Mouse (Mus musculus): Measurements from ENCODE around the gene Prss36. TPM values are rescaled to one million over a fixed set of nuclear protein-coding genes. Genes with fewer than 3 reads are reported as not detected.
A peak's percentile ranks its signal among the peaks of the same experiment; 100 is the strongest.

The Prss36 gene
- polyA plus RNA-seq, 1 experiment = 0.21 TPM

- H3K9me3 ChIP-seq (ENCODE audit: control insufficient read depth, low read length) = no peaks in the 10 kb centered on the region
- TF ChIP-seq GATA1 (IDR thresholded peaks at IDR 0.05; ENCODE audit: low read length) (peak; percentile 22; the same call in 1 of the 2 replicates), TAL1 (IDR thresholded peaks at IDR 0.05; ENCODE audit: low read length) (no peak)
- H3K36me3 ChIP-seq (ENCODE audit: control insufficient read depth) = peaks cover 52% of the 10 kb centered on the region
- peaks cover 28% of the 10 kb centered on the region for H3K4me1 ChIP-seq (ENCODE audit: control insufficient read depth)
- no peaks in the 10 kb centered on the region for H3K27me3 ChIP-seq (ENCODE audit: control insufficient read depth)
- peak overlapping the region; percentile 91 for H3K4me3 ChIP-seq (replicated peaks)
These were observed 33.6 kb downstream of the Prss36 start for GRCm38 (mm10) chr7:127912938-127913337.

GRCm38 (mm10) chr7:127912190-127912871 is 34.2 kb downstream of the Prss36 start, which contains the start of gene Kat8:
Gene Kat8 (plus strand): TSS chr7:127912516.
- no peaks in the 10 kb centered on the region for H3K9me3 ChIP-seq (ENCODE audit: control insufficient read depth, low read length)
- no peaks in the 10 kb centered on the region for H3K27me3 ChIP-seq (ENCODE audit: control insufficient read depth)
- peak within 1 kb of the TSS; percentile 91 for H3K4me3 ChIP-seq (replicated peaks)
- H3K4me1 ChIP-seq (ENCODE audit: control insufficient read depth) = peaks cover 28% of the 10 kb centered on the region
- no peak for TF ChIP-seq GATA1 (IDR thresholded peaks at IDR 0.05; ENCODE audit: low read length)
- TF ChIP-seq TAL1 (IDR thresholded peaks at IDR 0.05; ENCODE audit: low read length) = no peak
- peaks cover 53% of the 10 kb centered on the region for H3K36me3 ChIP-seq (ENCODE audit: control insufficient read depth)

- TF ChIP-seq TAL1 (IDR thresholded peaks at IDR 0.05; ENCODE audit: low read length) (no peak), GATA1 (IDR thresholded peaks at IDR 0.05; ENCODE audit: low read length) (no peak)
These were observed 37.9 kb downstream of the Prss36 start for GRCm38 (mm10) chr7:127908656-127909055.

GRCm38 (mm10) chr7:127907939-127908338 is 38.6 kb downstream of the Prss36 start:
- peaks cover 40% of the 10 kb centered on the region for H3K4me1 ChIP-seq (ENCODE audit: control insufficient read depth)
- peaks cover 56% of the 10 kb centered on the region for H3K36me3 ChIP-seq (ENCODE audit: control insufficient read depth)
- H3K4me3 ChIP-seq (replicated peaks) = no peak overlapping the region
- no peaks in the 10 kb centered on the region for H3K27me3 ChIP-seq (ENCODE audit: control insufficient read depth)
- TF ChIP-seq TAL1 (IDR thresholded peaks at IDR 0.05; ENCODE audit: low read length) (no peak), GATA1 (IDR thresholded peaks at IDR 0.05; ENCODE audit: low read length) (no peak)
- H3K9me3 ChIP-seq (ENCODE audit: control insufficient read depth, low read length) = no peaks in the 10 kb centered on the region

More at GRCm38 (mm10) chr7:127908656-127909055, 37.9 kb downstream of the Prss36 start:
- H3K4me3 ChIP-seq (replicated peaks) = no peak overlapping the region
- H3K27me3 ChIP-seq (ENCODE audit: control insufficient read depth) = no peaks in the 10 kb centered on the region
- H3K36me3 ChIP-seq (ENCODE audit: control insufficient read depth) = peaks cover 56% of the 10 kb centered on the region
- H3K9me3 ChIP-seq (ENCODE audit: control insufficient read depth, low read length) = no peaks in the 10 kb centered on the region
- peaks cover 44% of the 10 kb centered on the region for H3K4me1 ChIP-seq (ENCODE audit: control insufficient read depth)

- TF ChIP-seq GATA1 (IDR thresholded peaks at IDR 0.05; ENCODE audit: low read length) = no peak
- no peak for TF ChIP-seq TAL1 (IDR thresholded peaks at IDR 0.05; ENCODE audit: low read length)
- no peaks in the 10 kb centered on the region for H3K9me3 ChIP-seq (ENCODE audit: control insufficient read depth, low read length)
- peak within 1 kb of the TSS; percentile 77 for H3K4me3 ChIP-seq (replicated peaks)
- H3K27me3 ChIP-seq (ENCODE audit: control insufficient read depth) = no peaks in the 10 kb centered on the region
- H3K36me3 ChIP-seq (ENCODE audit: control insufficient read depth) = peaks cover 46% of the 10 kb centered on the region
- peaks cover 56% of the 10 kb centered on the region for H3K4me1 ChIP-seq (ENCODE audit: control insufficient read depth)
These were observed 42.3 kb downstream of the Prss36 start, which contains the start of gene Bckdk for GRCm38 (mm10) chr7:127903971-127904796. Gene Bckdk (plus strand): TSS chr7:127904082.

GRCm38 (mm10) chr7:127901772-127902171 is 44.8 kb downstream of the Prss36 start:
- Histone ChIP-seq H3K4me1 (ENCODE audit: control insufficient read depth) (peaks cover 76% of the 10 kb centered on the region), H3K4me3 (replicated peaks) (no peak overlapping the region), H3K9me3 (ENCODE audit: control insufficient read depth, low read length) (no peaks in the 10 kb centered on the region), H3K36me3 (ENCODE audit: control insufficient read depth) (peaks cover 22% of the 10 kb centered on the region), H3K27me3 (ENCODE audit: control insufficient read depth) (no peaks in the 10 kb centered on the region)
- TF ChIP-seq GATA1 (IDR thresholded peaks at IDR 0.05; ENCODE audit: low read length) (no peak), TAL1 (IDR thresholded peaks at IDR 0.05; ENCODE audit: low read length) (no peak)

GRCm38 (mm10) chr7:127899997-127900396 is 46.5 kb downstream of the Prss36 start:
- Histone ChIP-seq H3K27me3 (ENCODE audit: control insufficient read depth) (no peaks in the 10 kb centered on the region), H3K36me3 (ENCODE audit: control insufficient read depth) (peaks cover 4% of the 10 kb centered on the region), H3K4me1 (ENCODE audit: control insufficient read depth) (peaks cover 86% of the 10 kb centered on the region), H3K9me3 (ENCODE audit: control insufficient read depth, low read length) (no peaks in the 10 kb centered on the region), H3K4me3 (replicated peaks) (no peak overlapping the region)
- no peak for TF ChIP-seq GATA1 (IDR thresholded peaks at IDR 0.05; ENCODE audit: low read length)
- TF ChIP-seq TAL1 (IDR thresholded peaks at IDR 0.05; ENCODE audit: low read length) = no peak

GRCm38 (mm10) chr7:127898179-127898956 is 48.2 kb downstream of the Prss36 start:
- Histone ChIP-seq H3K27me3 (ENCODE audit: control insufficient read depth) (no peaks in the 10 kb centered on the region), H3K4me3 (replicated peaks) (no peak overlapping the region), H3K9me3 (ENCODE audit: control insufficient read depth, low read length) (no peaks in the 10 kb centered on the region), H3K4me1 (ENCODE audit: control insufficient read depth) (peaks cover 81% of the 10 kb centered on the region), H3K36me3 (ENCODE audit: control insufficient read depth) (no peaks in the 10 kb centered on the region; the same call in 1 of the 2 replicates)
- TF ChIP-seq GATA1 (IDR thresholded peaks at IDR 0.05; ENCODE audit: low read length) = no peak
- TF ChIP-seq TAL1 (IDR thresholded peaks at IDR 0.05; ENCODE audit: low read length) = no peak

Measured in erythroblast, embryonic 14.5 days (primary cell).